8 mouse cellular contexts compared by ENCODE assay signal in genomic region chr7:125772961-125773571, GRCm38 (mm10).
A peak's percentile ranks its signal among the peaks of the same experiment; 100 is the strongest.
DNase-seq lines count a peak whose midpoint lies in the region; TF ChIP-seq lines count a peak whose summit lies in the region.

No protein-coding gene starts in this region.

- H3K27ac ChIP-seq in cortical plate, adult 2 months (ENCODE audit: insufficient read depth, low read length), result peak overlapping the region; percentile 9; the same call in 1 of the 2 replicates

- DNase-seq in kidney, postnatal 10 days, result peak; percentile 19
- DNase-seq in kidney, postnatal 36 days, result no peak
- peak; percentile 24 to 39 for DNase-seq in left cerebral cortex, adult 8-10 months (ENCODE audit: low spot score in 2 of 2)
- peak; percentile 52 for DNase-seq in right cerebral cortex, adult 18-20 months
- no peak for DNase-seq in kidney, adult 8-10 months
- DNase-seq in spleen, adult 12 weeks (ENCODE audit: low spot score), result no peak
- no peak for DNase-seq in MN1 (ENCODE audit: low spot score)

- TF ChIP-seq CTCF in cortical plate, adult 2 months (IDR thresholded peaks at IDR 0.05; ENCODE audit: extremely low read depth, insufficient read depth, low read length), result no peak

- H3K4me3 ChIP-seq in cortical plate, adult 2 months (ENCODE audit: insufficient read depth, low read length), result no peak overlapping the region

- peaks cover 4% of the 10 kb centered on the region; the same call in 1 of the 2 replicates for H3K4me1 ChIP-seq in cortical plate, adult 2 months (ENCODE audit: control insufficient read depth, insufficient read depth, low read length)

- TF ChIP-seq POLR2A in cortical plate, adult 2 months (IDR thresholded peaks at IDR 0.05; ENCODE audit: extremely low read depth, insufficient read depth, low read length), result 0 out of 2 replicates have a peak, but pooled peaks have one; percentile 42

Comparison
In these comparisons a context has a peak if more than half of its experiments do, and no peak if none do; other contexts are left out.
1. DNase-seq: peak in kidney, postnatal 10 days (single experiment), left cerebral cortex, adult 8-10 months (2 of 2) and right cerebral cortex, adult 18-20 months (single experiment); none in kidney, postnatal 36 days (0 of 2), kidney, adult 8-10 months (0 of 2), spleen, adult 12 weeks (single experiment) and MN1 (single experiment).